Mouse (Mus musculus): ENCODE data around the gene Celf2. TPM values are rescaled to one million over a fixed set of nuclear protein-coding genes. Genes with fewer than 3 reads are reported as not detected.

Celf2 gene
- polyA plus RNA-seq, 1 experiment from 2014 or later = 13.6 TPM

GRCm38 (mm10) chr2:7060490-7061105 lies 448.8 kb downstream of the Celf2 start:
- Histone ChIP-seq H3K27me3 (replicated peaks) (no peaks in the 10 kb centered on the region), H3K4me2 (no peak overlapping the region), H3K4me1 (no peaks in the 10 kb centered on the region), H3K36me3 (no peaks in the 10 kb centered on the region), H3K4me3 (no peak overlapping the region), H3K9ac (no peak overlapping the region), H3K9me3 (replicated peaks) (no peaks in the 10 kb centered on the region), H3K27ac (no peak overlapping the region)
- WGBS (ENCODE audit: insufficient replicate concordance) = 77% methylated on average over 7 of the region's 7 CpGs
- ATAC-seq = no peak

DNA sequence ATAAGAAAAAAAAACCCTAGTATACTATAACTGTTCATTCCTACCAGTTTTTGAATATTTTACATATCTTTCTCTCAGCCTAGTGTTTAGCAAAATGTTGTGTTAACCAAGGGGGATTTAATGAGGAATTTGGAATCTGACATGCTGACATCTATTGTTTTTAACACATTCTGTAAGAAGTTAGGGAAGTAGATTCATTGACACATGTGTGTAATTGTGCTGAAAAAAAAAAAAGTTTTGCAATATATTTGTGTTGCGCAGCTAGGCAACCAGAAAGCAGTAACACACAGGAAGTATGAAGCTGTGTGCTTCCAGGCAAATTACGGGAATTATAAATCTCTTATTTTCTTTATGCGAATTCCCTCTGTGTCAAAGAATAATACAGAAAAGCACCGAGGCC lies 453.0 kb downstream of the Celf2 start:
- no peak overlapping the region for H3K4me3 ChIP-seq
- H3K36me3 ChIP-seq = no peaks in the 10 kb centered on the region
- H3K27ac ChIP-seq = no peak overlapping the region
- ATAC-seq = no peak
- H3K9ac ChIP-seq = no peak overlapping the region
- WGBS (ENCODE audit: insufficient replicate concordance) = 79% methylated on average over 4 of the region's 4 CpGs
- no peak overlapping the region for H3K4me2 ChIP-seq
- H3K27me3 ChIP-seq (replicated peaks) = no peaks in the 10 kb centered on the region
- no peaks in the 10 kb centered on the region for H3K4me1 ChIP-seq
- no peaks in the 10 kb centered on the region for H3K9me3 ChIP-seq (replicated peaks)

DNA sequence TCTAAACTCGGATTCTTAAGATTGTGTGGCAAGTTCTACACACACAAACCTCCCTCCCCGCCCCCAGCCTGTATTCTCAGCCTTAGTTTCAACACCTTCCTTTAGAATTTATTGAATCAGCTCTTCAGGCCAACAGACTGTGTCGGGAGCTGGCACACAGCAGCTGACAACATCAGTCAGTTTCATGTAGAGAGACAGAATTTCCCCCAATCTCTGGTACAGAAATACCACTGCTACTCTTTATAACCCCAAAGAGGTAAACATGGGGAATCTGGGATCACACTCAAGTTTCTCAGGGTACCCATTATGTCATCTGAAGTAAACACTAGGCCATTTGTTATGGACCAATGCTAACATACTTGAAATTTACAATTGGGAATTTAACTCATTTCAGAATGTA lies 453.4 kb downstream of the Celf2 start:
- no peak for ATAC-seq
- WGBS (ENCODE audit: insufficient replicate concordance) = 52% methylated on average over 3 of the region's 3 CpGs

GRCm38 (mm10) chr2:7051090-7051489 lies 458.3 kb downstream of the Celf2 start:
- WGBS (ENCODE audit: insufficient replicate concordance) = 74% methylated on average over 5 of the region's 5 CpGs
- no peak for ATAC-seq
- no peak overlapping the region for H3K27ac ChIP-seq
- no peak overlapping the region for H3K4me2 ChIP-seq
- no peaks in the 10 kb centered on the region for H3K27me3 ChIP-seq (replicated peaks)
- H3K36me3 ChIP-seq = no peaks in the 10 kb centered on the region
- H3K9ac ChIP-seq = no peak overlapping the region
- no peaks in the 10 kb centered on the region for H3K4me1 ChIP-seq
- no peaks in the 10 kb centered on the region for H3K9me3 ChIP-seq (replicated peaks)
- H3K4me3 ChIP-seq = no peak overlapping the region

More for the DNA sequence above, 453.4 kb downstream of the Celf2 start:
- no peaks in the 10 kb centered on the region for H3K27me3 ChIP-seq (replicated peaks)
- H3K4me1 ChIP-seq = no peaks in the 10 kb centered on the region
- no peak overlapping the region for H3K4me3 ChIP-seq
- no peak overlapping the region for H3K4me2 ChIP-seq
- no peaks in the 10 kb centered on the region for H3K9me3 ChIP-seq (replicated peaks)
- no peaks in the 10 kb centered on the region for H3K36me3 ChIP-seq
- no peak overlapping the region for H3K9ac ChIP-seq
- H3K27ac ChIP-seq = no peak overlapping the region

DNA sequence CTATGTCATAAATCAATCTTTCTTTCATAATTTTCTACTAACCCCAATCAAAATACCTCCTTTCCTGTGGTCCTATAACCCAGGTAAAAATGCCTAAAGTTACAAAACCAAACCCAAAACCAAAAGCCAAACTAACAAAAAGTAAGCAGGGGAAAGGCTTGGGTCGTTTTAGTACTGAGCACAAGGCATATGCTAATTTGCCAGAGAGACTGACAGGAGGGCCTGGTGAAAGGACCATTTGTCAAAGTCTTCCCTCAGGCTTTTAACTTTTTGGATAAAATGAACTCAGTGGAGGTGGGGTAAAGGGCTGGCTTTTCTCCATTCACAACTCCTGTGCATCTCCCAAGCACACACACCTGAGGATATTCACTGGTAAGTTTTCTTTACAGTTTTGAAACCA lies 463.2 kb downstream of the Celf2 start:
- ATAC-seq = no peak
- no peak overlapping the region for H3K4me3 ChIP-seq
- no peak overlapping the region for H3K9ac ChIP-seq
- H3K36me3 ChIP-seq = no peaks in the 10 kb centered on the region
- H3K27me3 ChIP-seq (replicated peaks) = no peaks in the 10 kb centered on the region
- H3K4me2 ChIP-seq = no peak overlapping the region
- no peak overlapping the region for H3K27ac ChIP-seq
- H3K4me1 ChIP-seq = no peaks in the 10 kb centered on the region
- WGBS (ENCODE audit: insufficient replicate concordance) = 21% methylated on average over 1 of the region's 1 CpGs
- no peaks in the 10 kb centered on the region for H3K9me3 ChIP-seq (replicated peaks)

- no peak for ATAC-seq
- Histone ChIP-seq H3K4me2 (no peak overlapping the region), H3K9me3 (replicated peaks) (no peaks in the 10 kb centered on the region), H3K4me1 (no peaks in the 10 kb centered on the region), H3K9ac (no peak overlapping the region), H3K4me3 (no peak overlapping the region), H3K27me3 (replicated peaks) (no peaks in the 10 kb centered on the region), H3K27ac (no peak overlapping the region), H3K36me3 (no peaks in the 10 kb centered on the region)
- WGBS (ENCODE audit: insufficient replicate concordance) = 58% methylated on average over 4 of the region's 4 CpGs
Observed at GRCm38 (mm10) chr2:7045531-7045930, 463.8 kb downstream of the Celf2 start.

DNA sequence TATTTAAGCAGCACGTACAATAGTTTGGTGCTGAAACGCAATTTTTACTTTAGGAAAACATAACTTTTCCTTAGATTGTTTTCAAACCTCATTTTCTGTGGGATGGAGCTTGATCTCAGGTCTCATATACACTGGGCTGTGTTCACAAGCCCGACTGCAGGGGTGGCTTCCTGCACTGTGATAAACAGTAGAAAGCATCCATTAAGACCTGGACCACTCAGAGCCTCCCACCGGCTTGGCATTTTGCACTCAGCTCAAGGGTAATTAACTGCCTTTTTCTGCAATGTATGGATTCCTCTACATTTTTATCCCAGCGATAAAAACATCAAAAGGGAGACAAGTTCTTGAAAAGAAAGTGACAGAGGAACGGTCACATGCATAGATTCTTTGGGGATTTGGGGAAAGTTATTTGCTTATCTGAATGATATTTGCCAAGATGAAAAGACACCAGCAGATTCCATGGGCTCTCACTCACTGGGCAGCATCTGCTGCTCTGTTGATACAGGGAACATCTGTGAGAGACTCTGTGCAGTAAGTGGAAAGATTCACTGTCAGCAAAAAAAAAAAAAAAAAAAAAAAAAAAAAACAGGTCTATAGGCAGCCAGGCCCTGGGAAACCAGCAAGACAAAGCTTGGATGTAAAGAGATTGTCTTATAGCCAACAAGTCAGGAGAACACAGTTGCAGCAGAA lies 465.4 kb downstream of the Celf2 start:
- no peak for ATAC-seq
- Histone ChIP-seq H3K9me3 (replicated peaks) (no peaks in the 10 kb centered on the region), H3K36me3 (no peaks in the 10 kb centered on the region), H3K9ac (no peak overlapping the region), H3K27me3 (replicated peaks) (no peaks in the 10 kb centered on the region), H3K27ac (no peak overlapping the region), H3K4me2 (no peak overlapping the region), H3K4me3 (no peak overlapping the region), H3K4me1 (no peaks in the 10 kb centered on the region)
- WGBS (ENCODE audit: insufficient replicate concordance) = 60% methylated on average over 6 of the region's 6 CpGs

GRCm38 (mm10) chr2:7040940-7041339 lies 468.4 kb downstream of the Celf2 start:
- Histone ChIP-seq H3K4me1 (no peaks in the 10 kb centered on the region), H3K9ac (no peak overlapping the region), H3K4me3 (no peak overlapping the region), H3K4me2 (no peak overlapping the region), H3K27me3 (replicated peaks) (no peaks in the 10 kb centered on the region), H3K9me3 (replicated peaks) (no peaks in the 10 kb centered on the region), H3K36me3 (no peaks in the 10 kb centered on the region), H3K27ac (no peak overlapping the region)
- no peak for ATAC-seq
- 33% methylated on average over 1 of the region's 1 CpGs for WGBS (ENCODE audit: insufficient replicate concordance)

- no peak for ATAC-seq
- 74% methylated on average over 4 of the region's 4 CpGs for WGBS (ENCODE audit: insufficient replicate concordance)
- Histone ChIP-seq H3K36me3 (no peaks in the 10 kb centered on the region), H3K27me3 (replicated peaks) (no peaks in the 10 kb centered on the region), H3K9me3 (replicated peaks) (no peaks in the 10 kb centered on the region), H3K9ac (no peak overlapping the region), H3K27ac (no peak overlapping the region), H3K4me1 (no peaks in the 10 kb centered on the region), H3K4me2 (no peak overlapping the region), H3K4me3 (no peak overlapping the region)
Observed at GRCm38 (mm10) chr2:7038991-7039390, 470.4 kb downstream of the Celf2 start.

- H3K4me2 ChIP-seq = no peak overlapping the region
- no peaks in the 10 kb centered on the region for H3K27me3 ChIP-seq (replicated peaks)
- WGBS (ENCODE audit: insufficient replicate concordance) = 67% methylated on average over 1 of the region's 1 CpGs
- no peak for ATAC-seq
- H3K4me3 ChIP-seq = no peak overlapping the region
- no peaks in the 10 kb centered on the region for H3K9me3 ChIP-seq (replicated peaks)
- no peak overlapping the region for H3K27ac ChIP-seq
- H3K36me3 ChIP-seq = no peaks in the 10 kb centered on the region
- no peaks in the 10 kb centered on the region for H3K4me1 ChIP-seq
- no peak overlapping the region for H3K9ac ChIP-seq
Observed at GRCm38 (mm10) chr2:7031389-7031788, 478.0 kb downstream of the Celf2 start.

- Histone ChIP-seq H3K9ac (no peak overlapping the region), H3K36me3 (no peaks in the 10 kb centered on the region), H3K27me3 (replicated peaks) (no peaks in the 10 kb centered on the region), H3K4me2 (no peak overlapping the region), H3K9me3 (replicated peaks) (no peaks in the 10 kb centered on the region), H3K4me1 (no peaks in the 10 kb centered on the region), H3K27ac (no peak overlapping the region), H3K4me3 (no peak overlapping the region)
- ATAC-seq = no peak
- WGBS (ENCODE audit: insufficient replicate concordance) = 73% methylated on average over 1 of the region's 1 CpGs
Observed at GRCm38 (mm10) chr2:7026737-7027136, 482.6 kb downstream of the Celf2 start.

- no peaks in the 10 kb centered on the region for H3K27me3 ChIP-seq (replicated peaks)
- 48% methylated on average over 5 of the region's 5 CpGs for WGBS (ENCODE audit: insufficient replicate concordance)
- H3K36me3 ChIP-seq = no peaks in the 10 kb centered on the region
- H3K9ac ChIP-seq = no peak overlapping the region
- no peaks in the 10 kb centered on the region for H3K9me3 ChIP-seq (replicated peaks)
- no peaks in the 10 kb centered on the region for H3K4me1 ChIP-seq
- H3K4me3 ChIP-seq = no peak overlapping the region
- no peak for ATAC-seq
- H3K27ac ChIP-seq = no peak overlapping the region
- H3K4me2 ChIP-seq = no peak overlapping the region
Observed at GRCm38 (mm10) chr2:7025594-7025993, 483.8 kb downstream of the Celf2 start.

DNA sequence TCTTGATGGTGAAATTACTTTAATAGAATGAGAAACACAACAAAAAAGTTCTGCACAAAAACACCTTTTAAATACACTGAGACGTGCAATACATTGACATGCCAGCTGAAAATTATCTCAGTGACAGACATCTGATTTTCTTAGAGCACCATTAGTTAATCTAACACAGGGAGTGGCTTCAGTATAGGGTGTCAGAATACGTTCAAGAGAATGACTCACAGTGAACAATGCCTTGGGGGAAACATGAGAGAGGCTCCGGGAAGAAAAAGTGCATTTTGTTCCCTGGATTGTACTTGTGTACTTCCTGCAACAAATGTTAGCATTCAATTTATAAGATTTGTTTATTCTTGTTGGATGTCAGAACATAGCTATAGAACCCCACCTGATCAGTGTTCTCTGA lies 487.2 kb downstream of the Celf2 start:
- ATAC-seq = no peak
- no peaks in the 10 kb centered on the region for H3K9me3 ChIP-seq (replicated peaks)
- 52% methylated on average over 3 of the region's 3 CpGs for WGBS (ENCODE audit: insufficient replicate concordance)
- H3K9ac ChIP-seq = no peak overlapping the region
- no peak overlapping the region for H3K4me3 ChIP-seq
- H3K27me3 ChIP-seq (replicated peaks) = no peaks in the 10 kb centered on the region
- no peak overlapping the region for H3K4me2 ChIP-seq
- no peaks in the 10 kb centered on the region for H3K36me3 ChIP-seq
- no peak overlapping the region for H3K27ac ChIP-seq
- no peaks in the 10 kb centered on the region for H3K4me1 ChIP-seq
